Mouse (Mus musculus) lung, postnatal 0 days (tissue): ENCODE data around the gene A830005F24Rik. TPM values are rescaled to one million over a fixed set of nuclear protein-coding genes. Genes with fewer than 3 reads are reported as not detected.
"Not testable (repeated sequence)": the region's sequence is repeated elsewhere in the genome, so short reads cannot be mapped to it uniquely, and the experiment has no call there.

Experiments used
- ATAC-seq: fragments of 200-750 bp; cut with Nextera tagmentation; 2 replicates; pipeline ENCODE4 v1.8.0; 2017; ENCODE audit warnings: moderate library complexity
- DNase-seq: peaks from one replicate; pipeline ENCODE4 v3.0.0-alpha.2; 2016; ENCODE audit warnings: low spot score
- H3K27ac ChIP-seq: fragments of 300-500 bp; sonication (generic); 2 replicates; pipeline ENCODE4 v1.5.1; 2014; ENCODE audit warnings: antibody characterized with exemption, mild to moderate bottlenecking, low read length, mixed read lengths
- H3K27me3 ChIP-seq: fragments of 300-500 bp; sonication (generic); replicated peaks from 2 replicates; pipeline ENCODE4 v1.6.1; 2014; ENCODE audit warnings: low read length, mixed read lengths; ENCODE audit not compliant: insufficient read depth
- H3K36me3 ChIP-seq: fragments of 300-500 bp; sonication (generic); 2 replicates; pipeline ENCODE4 v1.6.1; 2014; ENCODE audit warnings: low read length, mixed read lengths; ENCODE audit not compliant: insufficient read depth
- H3K4me1 ChIP-seq: fragments of 300-500 bp; sonication (generic); 2 replicates; pipeline ENCODE4 v1.6.1; 2014; ENCODE audit warnings: antibody characterized with exemption, low read depth, low read length, mixed read lengths; ENCODE audit not compliant: insufficient read depth
- H3K4me2 ChIP-seq: fragments of 300-500 bp; sonication (generic); replicated peaks from 2 replicates; pipeline ENCODE4 v1.6.1; 2014; ENCODE audit warnings: low read depth, mild to moderate bottlenecking, low read length, moderate library complexity, mixed read lengths
- H3K4me3 ChIP-seq: fragments of 300-500 bp; sonication (generic); 2 replicates; pipeline ENCODE4 v1.5.1; 2014; ENCODE audit warnings: low read depth, low read length
- H3K9ac ChIP-seq: fragments of 300-500 bp; sonication (generic); replicated peaks from 2 replicates; pipeline ENCODE4 v1.6.1; 2014; ENCODE audit warnings: low read depth, mild to moderate bottlenecking
- H3K9me3 ChIP-seq: fragments of 300-500 bp; sonication (generic); 2 replicates; pipeline ENCODE4 v1.6.1; 2016; ENCODE audit warnings: low read length, mixed read lengths
- CTCF ChIP-seq: IDR thresholded peaks from 2 replicates; pipeline ENCODE4 v1.5.1; 2016; ENCODE audit warnings: antibody characterized with exemption, mild to moderate bottlenecking
- EP300 ChIP-seq: IDR thresholded peaks from 2 replicates; pipeline ENCODE4 v1.6.1; 2016; ENCODE audit warnings: antibody characterized with exemption, mild to moderate bottlenecking, control low read depth
- WGBS: fragments of 180-500 bp; shearing (Covaris S2); extraction: QIAGEN DNeasy Blood & Tissue Kit; methylation state at CpG from one replicate; pipeline ENCODE4 v1.1.7; 2014; 5-methylcytosine and 5-hydroxymethylcytosine counted together
- polyA plus RNA-seq: library from polyadenylated mRNA; unstranded; fragments of >200 nt; fragmentation: Nextera tagmentation; extraction: Ambion mirVana; gene quantifications from 2 replicates; pipeline ENCODE4 v1.2.1, GENCODE M21; 2015

The A830005F24Rik gene
- polyA plus RNA-seq, 1 experiment from 2014 or later = 0.41 TPM

- H3K36me3 ChIP-seq = peaks cover 18% of the 10 kb centered on the region
- peak; percentile 57 for DNase-seq
- no peaks in the 10 kb centered on the region for H3K4me1 ChIP-seq
- no peak overlapping the region for H3K9ac ChIP-seq
- no peak overlapping the region for H3K4me2 ChIP-seq
- H3K27ac ChIP-seq = no peak overlapping the region
- peak; percentile 62 for ATAC-seq
- no peak overlapping the region for H3K4me3 ChIP-seq
- no peaks in the 10 kb centered on the region for H3K9me3 ChIP-seq
- H3K27me3 ChIP-seq = no peaks in the 10 kb centered on the region
- TF ChIP-seq CTCF (no peak), EP300 (no peak)
- WGBS = 42% methylated on average over 3 of the region's 5 CpGs
These were observed 20.2 kb upstream of the A830005F24Rik start for GRCm38 (mm10) chr13:48493183-48493582.

- Histone ChIP-seq H3K9ac (no peak overlapping the region), H3K27ac (no peak overlapping the region), H3K4me1 (no peaks in the 10 kb centered on the region), H3K4me3 (no peak overlapping the region), H3K36me3 (no peaks in the 10 kb centered on the region), H3K4me2 (no peak overlapping the region), H3K9me3 (no peaks in the 10 kb centered on the region), H3K27me3 (no peaks in the 10 kb centered on the region)
- peak; percentile 72 for ATAC-seq
- peak; percentile 58 for DNase-seq
- TF ChIP-seq CTCF = peak; percentile 79
- no peak for TF ChIP-seq EP300
- WGBS = 27% methylated on average over 15 of the region's 15 CpGs
These were observed 15.6 kb upstream of the A830005F24Rik start for GRCm38 (mm10) chr13:48497693-48498221.

GRCm38 (mm10) chr13:48498676-48499075, 14.7 kb upstream of the A830005F24Rik start:
- Histone ChIP-seq H3K4me2 (no peak overlapping the region), H3K9me3 (no peaks in the 10 kb centered on the region), H3K9ac (no peak overlapping the region), H3K4me3 (no peak overlapping the region), H3K36me3 (peaks cover 7% of the 10 kb centered on the region; the same call in 1 of the 2 replicates), H3K27ac (no peak overlapping the region), H3K4me1 (no peaks in the 10 kb centered on the region), H3K27me3 (no peaks in the 10 kb centered on the region)
- ATAC-seq (peak; percentile 49), DNase-seq (peak; percentile 53)
- WGBS = 53% methylated on average over 4 of the region's 4 CpGs
- no peak for TF ChIP-seq CTCF
- no peak for TF ChIP-seq EP300

- DNase-seq (no peak), ATAC-seq (no peak)
- WGBS = 50% methylated on average over 5 of the region's 5 CpGs
- Histone ChIP-seq H3K27ac (no peak overlapping the region), H3K27me3 (no peaks in the 10 kb centered on the region), H3K4me3 (no peak overlapping the region), H3K4me2 (no peak overlapping the region), H3K36me3 (peaks cover 22% of the 10 kb centered on the region; the same call in 1 of the 2 replicates), H3K9me3 (no peaks in the 10 kb centered on the region), H3K4me1 (no peaks in the 10 kb centered on the region), H3K9ac (no peak overlapping the region)
- TF ChIP-seq CTCF (no peak), EP300 (no peak)
These were observed 10.9 kb upstream of the A830005F24Rik start for GRCm38 (mm10) chr13:48502422-48502821.

GRCm38 (mm10) chr13:48508661-48509060, 4.7 kb upstream of the A830005F24Rik start:
- peak; percentile 41 for ATAC-seq
- Histone ChIP-seq H3K4me1 (no peaks in the 10 kb centered on the region), H3K9ac (no peak overlapping the region), H3K4me2 (no peak overlapping the region), H3K4me3 (no peak overlapping the region), H3K36me3 (peaks cover 15% of the 10 kb centered on the region; the same call in 1 of the 2 replicates), H3K27ac (no peak overlapping the region), H3K9me3 (no peaks in the 10 kb centered on the region), H3K27me3 (no peaks in the 10 kb centered on the region)
- TF ChIP-seq EP300 (no peak), CTCF (no peak)
- WGBS = 65% methylated on average over 9 of the region's 9 CpGs
- peak; percentile 41 for DNase-seq

- H3K9me3 ChIP-seq = peaks cover 3% of the 10 kb centered on the region; the same call in 1 of the 2 replicates
- H3K9ac ChIP-seq = no peak overlapping the region
- TF ChIP-seq CTCF (no peak), EP300 (no peak)
- no peak overlapping the region for H3K4me2 ChIP-seq
- no peak for ATAC-seq
- no peak for DNase-seq
- H3K27ac ChIP-seq = no peak overlapping the region
- no peak overlapping the region for H3K4me3 ChIP-seq
- WGBS = 73% methylated on average over 4 of the region's 4 CpGs
- no peaks in the 10 kb centered on the region for H3K36me3 ChIP-seq
- H3K27me3 ChIP-seq = no peaks in the 10 kb centered on the region
- H3K4me1 ChIP-seq = no peaks in the 10 kb centered on the region
These were observed 2.5 kb downstream of the A830005F24Rik start for GRCm38 (mm10) chr13:48515861-48516260.

GRCm38 (mm10) chr13:48519122-48519521, 5.8 kb downstream of the A830005F24Rik start:
- not testable (repeated sequence) for ATAC-seq, H3K4me2 ChIP-seq, H3K4me3 ChIP-seq, H3K4me1 ChIP-seq, H3K36me3 ChIP-seq, DNase-seq, H3K9ac ChIP-seq, H3K27ac ChIP-seq, H3K9me3 ChIP-seq, H3K27me3 ChIP-seq
